Mouse (Mus musculus): ENCODE results near the gene Gal. TPM values are rescaled to one million over a fixed set of nuclear protein-coding genes. Genes with fewer than 3 reads are reported as not detected.

The Gal gene
- polyA plus RNA-seq, 2 experiments: 0.88 to 1.1 TPM

GRCm38 (mm10) chr19:3422488-3422887 lies 8.1 kb upstream of the Gal start:
- H3K36me3 ChIP-seq (ENCODE audit: control insufficient read depth, insufficient read depth, low read length): no peaks in the 10 kb centered on the region
- H3K27me3 ChIP-seq (ENCODE audit: control insufficient read depth, insufficient read depth, low read length): no peaks in the 10 kb centered on the region
- H3K9me3 ChIP-seq (ENCODE audit: control insufficient read depth, low read length): no peaks in the 10 kb centered on the region
- H3K27ac ChIP-seq (replicated peaks; ENCODE audit: low read depth, low read length): no peak overlapping the region
- ATAC-seq (ENCODE audit: low FRiP score, low read depth): peak; percentile 26; the same call in 1 of the 2 replicates
- DNase-seq (ENCODE audit: low spot score): peak; percentile 11
- TF ChIP-seq POLR2A (IDR thresholded peaks at IDR 0.05; ENCODE audit: borderline replicate concordance, extremely low read depth, insufficient read depth, insufficient read length): no peak
- no peak overlapping the region for H3K4me2 ChIP-seq (replicated peaks; ENCODE audit: low read depth, low read length, severe bottlenecking)
- no peaks in the 10 kb centered on the region for H3K4me1 ChIP-seq (ENCODE audit: control insufficient read depth, insufficient read depth, low read length)
- WGBS: 65% methylated on average over 6 of the region's 6 CpGs
- no peak overlapping the region for H3K9ac ChIP-seq (ENCODE audit: low read depth, low read length, severe bottlenecking)
- no peak overlapping the region for H3K4me3 ChIP-seq (replicated peaks; ENCODE audit: low read length)

GRCm38 (mm10) chr19:3419251-3419650 lies 4.9 kb upstream of the Gal start:
- no peak overlapping the region for H3K9ac ChIP-seq (ENCODE audit: low read depth, low read length, severe bottlenecking)
- ATAC-seq (ENCODE audit: low FRiP score, low read depth) (no peak), DNase-seq (ENCODE audit: low spot score) (no peak)
- no peak for TF ChIP-seq POLR2A (IDR thresholded peaks at IDR 0.05; ENCODE audit: borderline replicate concordance, extremely low read depth, insufficient read depth, insufficient read length)
- H3K36me3 ChIP-seq (ENCODE audit: control insufficient read depth, insufficient read depth, low read length): no peaks in the 10 kb centered on the region
- H3K4me2 ChIP-seq (replicated peaks; ENCODE audit: low read depth, low read length, severe bottlenecking): no peak overlapping the region
- H3K4me3 ChIP-seq (replicated peaks; ENCODE audit: low read length): no peak overlapping the region
- WGBS: 52% methylated on average over 5 of the region's 5 CpGs
- peaks cover 6% of the 10 kb centered on the region; the same call in 1 of the 2 replicates for H3K27me3 ChIP-seq (ENCODE audit: control insufficient read depth, insufficient read depth, low read length)
- H3K9me3 ChIP-seq (ENCODE audit: control insufficient read depth, low read length): no peaks in the 10 kb centered on the region
- no peaks in the 10 kb centered on the region; the same call in 1 of the 2 replicates for H3K4me1 ChIP-seq (ENCODE audit: control insufficient read depth, insufficient read depth, low read length)
- H3K27ac ChIP-seq (replicated peaks; ENCODE audit: low read depth, low read length): no peak overlapping the region

- no peaks in the 10 kb centered on the region for H3K36me3 ChIP-seq (ENCODE audit: control insufficient read depth, insufficient read depth, low read length)
- no peaks in the 10 kb centered on the region for H3K4me1 ChIP-seq (ENCODE audit: control insufficient read depth, insufficient read depth, low read length)
- ATAC-seq (ENCODE audit: low FRiP score, low read depth) (no peak), DNase-seq (ENCODE audit: low spot score) (no peak)
- 52% methylated on average over 1 of the region's 1 CpGs for WGBS
- H3K27me3 ChIP-seq (ENCODE audit: control insufficient read depth, insufficient read depth, low read length): no peaks in the 10 kb centered on the region
- no peak overlapping the region for H3K9ac ChIP-seq (ENCODE audit: low read depth, low read length, severe bottlenecking)
- no peak overlapping the region for H3K4me3 ChIP-seq (replicated peaks; ENCODE audit: low read length)
- no peak overlapping the region for H3K27ac ChIP-seq (replicated peaks; ENCODE audit: low read depth, low read length)
- TF ChIP-seq POLR2A (IDR thresholded peaks at IDR 0.05; ENCODE audit: borderline replicate concordance, extremely low read depth, insufficient read depth, insufficient read length): no peak
- H3K9me3 ChIP-seq (ENCODE audit: control insufficient read depth, low read length): no peaks in the 10 kb centered on the region
- H3K4me2 ChIP-seq (replicated peaks; ENCODE audit: low read depth, low read length, severe bottlenecking): no peak overlapping the region
These were observed 8.6 kb downstream of the Gal start for GRCm38 (mm10) chr19:3405531-3406281.

DNA sequence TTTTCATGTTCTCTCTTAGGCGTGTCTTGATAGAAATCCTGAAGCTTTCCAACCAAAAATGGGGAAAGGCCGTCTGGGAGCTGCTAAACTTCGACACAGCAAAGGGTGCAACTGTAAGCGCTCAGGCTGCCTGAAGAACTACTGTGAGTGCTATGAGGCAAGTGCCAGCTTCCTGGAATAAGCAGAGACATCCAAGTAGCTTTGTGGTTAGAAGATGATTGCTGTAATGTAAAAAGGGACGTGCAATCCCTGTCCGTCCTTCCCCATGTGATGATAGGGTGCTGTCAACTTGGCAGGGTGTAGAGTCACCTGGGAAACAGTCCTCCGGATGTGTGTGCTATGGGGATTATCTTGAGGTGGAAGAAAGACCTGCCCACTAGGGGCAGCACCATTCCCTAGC lies 10.3 kb downstream of the Gal start:
- H3K36me3 ChIP-seq (ENCODE audit: control insufficient read depth, insufficient read depth, low read length): no peaks in the 10 kb centered on the region
- H3K27me3 ChIP-seq (ENCODE audit: control insufficient read depth, insufficient read depth, low read length): no peaks in the 10 kb centered on the region
- DNase-seq (ENCODE audit: low spot score) (no peak), ATAC-seq (ENCODE audit: low FRiP score, low read depth) (no peak)
- no peaks in the 10 kb centered on the region for H3K9me3 ChIP-seq (ENCODE audit: control insufficient read depth, low read length)
- H3K27ac ChIP-seq (replicated peaks; ENCODE audit: low read depth, low read length): no peak overlapping the region
- no peak overlapping the region for H3K4me3 ChIP-seq (replicated peaks; ENCODE audit: low read length)
- no peak for TF ChIP-seq POLR2A (IDR thresholded peaks at IDR 0.05; ENCODE audit: borderline replicate concordance, extremely low read depth, insufficient read depth, insufficient read length)
- no peaks in the 10 kb centered on the region for H3K4me1 ChIP-seq (ENCODE audit: control insufficient read depth, insufficient read depth, low read length)
- 80% methylated on average over 7 of the region's 7 CpGs for WGBS
- H3K4me2 ChIP-seq (replicated peaks; ENCODE audit: low read depth, low read length, severe bottlenecking): no peak overlapping the region
- H3K9ac ChIP-seq (ENCODE audit: low read depth, low read length, severe bottlenecking): no peak overlapping the region

DNA sequence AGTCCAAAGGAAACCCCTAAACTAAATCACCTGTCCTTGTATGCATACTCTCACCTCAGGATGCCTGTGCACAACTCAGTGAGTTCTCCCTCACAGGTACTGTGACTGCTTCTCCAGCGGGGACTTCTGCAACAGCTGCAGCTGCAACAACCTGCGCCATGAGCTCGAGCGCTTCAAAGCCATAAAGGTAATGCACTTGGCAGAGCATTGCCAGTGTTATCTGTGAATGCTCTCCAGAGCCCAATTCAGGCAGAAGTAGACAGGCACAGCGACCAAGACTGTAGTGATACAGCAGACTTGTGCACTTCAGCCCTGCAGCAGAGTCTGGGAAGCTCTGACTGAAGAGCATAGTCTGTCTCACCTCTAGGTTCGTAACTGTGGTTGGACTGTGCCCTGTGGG lies 12.0 kb downstream of the Gal start:
- no peak for TF ChIP-seq POLR2A (IDR thresholded peaks at IDR 0.05; ENCODE audit: borderline replicate concordance, extremely low read depth, insufficient read depth, insufficient read length)
- no peak overlapping the region for H3K4me2 ChIP-seq (replicated peaks; ENCODE audit: low read depth, low read length, severe bottlenecking)
- no peak overlapping the region for H3K9ac ChIP-seq (ENCODE audit: low read depth, low read length, severe bottlenecking)
- 72% methylated on average over 6 of the region's 6 CpGs for WGBS
- DNase-seq (ENCODE audit: low spot score): no peak
- ATAC-seq (ENCODE audit: low FRiP score, low read depth): no peak
- no peak overlapping the region for H3K27ac ChIP-seq (replicated peaks; ENCODE audit: low read depth, low read length)
- H3K4me1 ChIP-seq (ENCODE audit: control insufficient read depth, insufficient read depth, low read length): no peaks in the 10 kb centered on the region
- H3K27me3 ChIP-seq (ENCODE audit: control insufficient read depth, insufficient read depth, low read length): no peaks in the 10 kb centered on the region
- no peak overlapping the region for H3K4me3 ChIP-seq (replicated peaks; ENCODE audit: low read length)
- H3K9me3 ChIP-seq (ENCODE audit: control insufficient read depth, low read length): no peaks in the 10 kb centered on the region
- H3K36me3 ChIP-seq (ENCODE audit: control insufficient read depth, insufficient read depth, low read length): no peaks in the 10 kb centered on the region
